Mouse (Mus musculus) CH12F3 (cell line): Measurements from ENCODE around the gene Bcas2.
"Not testable (repeated sequence)": the region's sequence is repeated elsewhere in the genome, so short reads cannot be mapped to it uniquely, and the experiment has no call there.

Experiments
- in situ Hi-C: fragments of 300-500 bp; cut with MboI; formaldehyde crosslinking; loops from 2 replicates; pipeline ENCODE4 v1.14.3; 2020; ENCODE audit warnings: low sequenced_read_pairs

Gene Bcas2

DNA sequence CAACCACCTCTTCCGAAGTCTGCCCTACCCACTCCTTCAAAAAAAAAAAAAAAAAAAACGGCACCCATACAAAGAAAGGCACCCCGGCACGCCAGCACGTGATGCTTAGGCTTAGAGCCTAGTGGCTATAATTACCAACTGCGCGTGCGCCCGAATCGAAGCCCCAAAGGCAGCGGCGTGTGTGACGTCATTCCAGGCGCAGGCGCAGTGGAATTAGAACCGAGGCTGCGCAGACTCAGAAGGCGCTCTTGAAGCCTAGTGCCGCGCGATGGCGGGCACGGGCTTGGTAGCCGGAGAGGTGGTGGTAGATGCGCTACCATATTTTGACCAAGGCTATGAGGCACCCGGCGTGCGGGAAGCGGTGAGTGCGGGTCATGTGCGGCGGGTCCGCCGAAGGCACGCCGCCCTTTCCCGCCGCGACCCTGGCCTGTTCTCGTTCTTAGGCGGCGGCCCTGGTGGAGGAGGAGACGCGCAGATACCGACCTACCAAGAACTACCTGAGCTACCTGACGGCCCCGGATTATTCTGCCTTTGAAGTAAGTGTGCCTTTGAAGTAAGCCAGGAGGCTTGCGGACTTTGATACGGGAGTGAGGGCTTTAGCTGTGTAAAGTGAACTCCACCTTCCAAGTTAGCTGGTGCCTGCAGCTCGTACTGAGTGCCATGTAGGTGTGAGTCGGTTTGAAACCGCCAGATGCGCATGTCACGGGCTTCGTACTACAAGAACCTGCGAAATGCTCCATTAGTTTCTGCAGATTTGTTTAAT lies at the start of gene Bcas2:
TSS of gene Bcas2 (plus strand) at position 151 of the 763 bp plus-strand sequence.
- in situ Hi-C loops: no loop called here

DNA sequence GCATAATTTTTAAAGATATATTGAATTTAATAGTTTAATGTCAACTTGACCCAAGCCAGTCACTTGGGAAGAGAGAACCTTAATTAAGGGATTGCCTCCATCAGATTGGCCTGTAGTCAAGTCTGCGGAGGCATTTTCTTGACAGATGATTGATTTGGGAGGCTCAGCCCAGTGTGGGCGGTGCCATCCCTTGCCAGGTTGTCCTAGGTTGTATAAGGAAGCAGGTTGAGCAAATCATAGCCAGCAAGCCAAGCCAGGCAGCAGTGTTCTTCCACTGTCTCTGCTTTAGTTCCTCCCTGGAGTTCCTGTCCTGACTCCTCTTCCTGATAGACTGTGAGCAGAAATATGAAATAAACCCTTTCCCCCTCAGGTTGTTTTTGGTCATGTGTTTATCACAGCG lies 47.8 kb upstream of the Bcas2 start:
- in situ Hi-C loops: no loop called here

DNA sequence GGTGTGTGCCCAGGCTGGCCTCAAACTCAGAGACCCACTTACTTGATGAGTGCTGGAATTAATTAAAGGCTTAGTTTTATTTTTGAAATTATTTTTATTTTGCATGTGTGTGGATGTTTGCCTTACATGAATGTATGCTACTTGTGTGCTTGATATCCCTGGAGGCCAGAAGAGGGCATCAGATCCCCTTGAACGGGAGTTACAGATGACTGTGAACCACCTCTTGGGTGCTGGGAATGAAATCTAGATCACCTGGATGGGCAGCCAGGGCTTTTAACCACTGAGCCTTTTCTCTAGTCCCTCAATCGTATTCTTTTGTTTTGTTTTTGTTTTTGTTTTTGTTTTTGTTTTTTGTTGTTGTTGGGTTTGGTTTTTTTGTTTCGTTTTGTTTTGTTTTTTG lies 45.3 kb upstream of the Bcas2 start:
- in situ Hi-C loops: no loop called here

DNA sequence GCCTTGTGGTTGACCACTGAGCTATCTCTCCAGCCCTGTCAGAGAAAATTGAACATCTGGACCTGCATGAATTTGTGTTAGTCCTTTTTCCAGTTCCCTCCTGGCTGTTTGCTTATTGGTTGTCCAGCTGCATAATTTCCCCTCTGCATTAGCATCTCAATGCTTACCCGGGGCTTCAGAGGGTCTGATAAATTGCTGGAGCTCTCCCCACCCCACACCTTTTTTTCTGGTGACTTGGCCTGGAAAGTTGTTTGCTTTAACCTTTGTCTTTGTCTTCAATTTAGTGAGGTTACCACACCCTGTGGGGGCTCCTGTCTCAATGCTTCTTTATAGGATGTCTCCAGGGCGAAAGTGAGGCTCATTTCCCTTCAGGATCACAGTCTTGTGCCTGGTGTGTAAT lies 44.3 kb upstream of the Bcas2 start:
- in situ Hi-C loops: no loop called here

DNA sequence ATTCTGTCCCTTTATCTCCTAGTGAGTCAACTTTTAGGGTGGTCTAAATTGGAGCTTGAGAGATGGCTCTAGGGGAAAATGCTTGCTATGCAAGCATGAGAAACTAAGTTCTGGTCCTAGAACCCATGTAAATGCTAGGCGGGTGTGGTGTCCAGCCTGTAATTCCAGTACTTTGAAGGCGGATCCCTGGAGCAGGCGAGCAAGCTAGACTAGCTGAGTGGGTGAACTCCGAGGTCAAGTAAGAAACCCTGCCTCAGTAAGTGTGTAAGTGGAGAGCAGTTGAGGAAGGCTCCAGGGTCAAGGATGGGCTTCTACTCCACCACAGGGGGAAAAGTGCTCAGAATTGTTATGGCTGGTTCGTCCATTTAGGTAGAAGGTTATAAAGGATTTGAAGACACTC lies 43.7 kb upstream of the Bcas2 start:
- in situ Hi-C loops: no loop called here

DNA sequence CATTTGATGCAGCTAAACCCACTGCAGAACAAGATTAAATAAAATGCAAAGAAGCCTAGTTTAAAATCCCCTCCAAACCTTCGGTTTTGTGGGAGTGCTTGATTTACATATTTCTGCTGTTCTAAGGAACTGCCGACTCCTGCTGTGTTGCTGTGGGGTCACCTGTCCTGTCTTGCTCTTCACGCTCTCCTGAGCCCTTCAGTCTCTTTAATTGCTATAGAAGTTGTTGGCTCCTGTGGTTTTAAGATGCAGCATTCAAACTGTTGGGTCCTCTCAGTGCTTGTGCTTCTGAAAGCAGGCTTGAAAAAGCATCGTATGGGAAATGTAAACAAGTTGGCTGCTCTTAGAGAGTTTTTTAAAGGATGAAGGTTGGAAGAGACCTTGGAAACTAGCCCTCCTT lies 43.2 kb upstream of the Bcas2 start:
- in situ Hi-C loops: no loop called here

DNA sequence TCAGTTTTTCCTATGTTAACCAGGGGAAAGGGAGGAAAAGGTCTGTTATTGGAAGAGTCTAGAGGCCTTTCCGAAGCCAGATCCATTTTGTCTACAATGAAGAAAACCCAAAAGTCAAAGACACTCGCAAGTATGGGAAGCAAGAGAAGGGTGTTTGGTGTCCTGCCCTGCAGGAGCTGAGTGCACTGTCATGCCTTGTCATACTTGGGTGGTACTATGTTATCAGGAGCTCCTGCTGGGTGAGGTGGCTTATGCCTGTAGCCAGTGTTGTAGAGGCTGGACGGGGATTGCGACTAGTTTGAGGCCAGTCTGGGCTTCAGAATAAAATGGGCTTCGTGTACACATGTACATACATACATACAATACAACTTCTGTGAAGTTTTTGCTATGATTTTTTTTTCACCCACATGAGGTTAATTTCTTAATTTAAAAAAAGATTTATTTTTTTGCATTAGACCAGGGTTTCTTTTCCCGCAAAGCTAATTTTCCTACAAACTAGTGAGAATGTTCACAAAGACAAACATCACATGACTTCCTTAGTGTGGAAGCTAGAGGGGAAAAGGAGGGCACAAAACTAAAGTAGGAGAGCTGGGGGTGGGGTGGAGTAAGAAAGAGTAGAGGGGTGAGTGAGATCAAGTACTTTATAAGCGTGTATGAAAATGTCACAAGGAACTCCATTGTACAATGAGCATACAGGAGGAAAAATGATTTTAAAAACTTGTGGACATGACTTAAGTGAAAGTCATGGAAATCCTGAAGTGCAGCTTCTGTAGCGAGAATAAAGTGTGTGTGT lies 41.9 kb upstream of the Bcas2 start:
- in situ Hi-C loops: no loop called here

DNA sequence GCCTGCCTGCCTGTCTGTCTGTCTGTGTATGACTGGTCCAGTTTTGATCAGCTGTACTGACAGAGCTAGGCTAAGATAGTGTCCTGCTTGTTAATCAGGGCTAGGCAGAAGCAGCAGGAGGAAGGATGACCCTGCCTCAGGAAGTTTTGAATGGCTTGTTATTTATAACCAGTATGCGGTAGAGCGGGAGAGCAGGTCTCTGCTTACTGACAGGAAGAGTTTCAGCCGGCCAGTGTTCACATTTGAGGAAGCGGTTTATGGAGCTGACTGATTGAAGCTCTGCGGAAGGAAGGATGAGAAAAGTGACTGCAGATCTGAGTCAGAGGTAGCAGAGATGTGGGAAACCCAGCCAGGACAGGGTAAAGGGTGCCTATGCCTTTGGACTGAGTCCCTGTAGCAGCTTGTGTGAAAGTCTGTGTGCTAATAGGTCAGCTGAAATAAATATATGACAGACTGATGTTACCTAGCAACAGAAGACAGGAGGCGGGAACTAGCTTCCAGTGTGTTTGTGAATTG lies 41.2 kb upstream of the Bcas2 start:
- in situ Hi-C loops: no loop called here

DNA sequence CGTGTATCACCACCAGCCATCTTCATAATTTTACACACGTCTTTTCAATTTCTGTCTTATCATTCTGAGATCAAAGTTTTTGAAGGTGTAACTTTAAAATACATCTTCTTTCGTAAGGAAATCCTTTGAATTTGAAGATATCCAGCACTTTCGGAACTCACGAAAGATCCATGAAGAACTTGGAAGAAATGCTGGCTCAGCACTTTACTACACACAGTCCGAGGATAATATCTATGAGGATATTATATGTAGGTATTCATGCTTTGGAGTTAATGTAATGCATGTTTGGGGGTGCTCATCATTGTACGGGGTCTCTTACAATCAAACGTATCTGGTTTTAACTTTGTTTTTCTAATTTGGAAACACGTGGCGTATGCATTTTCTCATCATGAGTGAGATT lies 38.4 kb upstream of the Bcas2 start:
- in situ Hi-C loops: no loop called here

DNA sequence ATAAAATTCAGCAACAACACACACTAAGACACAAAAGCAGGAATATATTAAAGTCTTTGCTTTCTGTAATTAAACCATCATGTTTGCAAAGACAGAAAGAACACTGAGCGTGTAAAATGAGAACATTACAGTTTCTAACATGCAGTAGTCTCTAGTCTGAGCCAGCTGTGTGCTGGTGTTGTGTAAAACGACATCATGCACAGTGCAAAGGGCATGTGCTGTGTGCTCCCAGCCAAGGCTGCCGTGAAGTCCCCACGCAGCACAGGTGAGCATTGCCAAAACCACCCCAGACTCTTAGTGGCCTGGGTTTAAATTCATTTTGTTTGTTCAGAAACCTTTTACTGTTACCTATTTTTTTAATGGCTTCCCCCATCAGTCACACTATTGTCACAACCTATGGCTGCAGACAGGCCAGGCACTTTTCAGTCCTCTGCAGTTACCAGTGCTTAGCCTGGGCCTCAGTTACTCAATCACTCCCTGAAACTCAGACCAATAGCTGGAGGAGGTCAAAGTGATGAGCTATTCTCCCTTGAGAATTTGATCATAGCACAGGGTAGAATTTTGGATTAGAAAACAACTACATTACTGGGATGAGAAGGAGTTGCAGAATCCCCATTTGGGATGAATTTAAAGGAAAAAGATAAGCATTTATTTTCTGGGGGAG lies 34.9 kb upstream of the Bcas2 start:
- in situ Hi-C loops: no loop called here

DNA sequence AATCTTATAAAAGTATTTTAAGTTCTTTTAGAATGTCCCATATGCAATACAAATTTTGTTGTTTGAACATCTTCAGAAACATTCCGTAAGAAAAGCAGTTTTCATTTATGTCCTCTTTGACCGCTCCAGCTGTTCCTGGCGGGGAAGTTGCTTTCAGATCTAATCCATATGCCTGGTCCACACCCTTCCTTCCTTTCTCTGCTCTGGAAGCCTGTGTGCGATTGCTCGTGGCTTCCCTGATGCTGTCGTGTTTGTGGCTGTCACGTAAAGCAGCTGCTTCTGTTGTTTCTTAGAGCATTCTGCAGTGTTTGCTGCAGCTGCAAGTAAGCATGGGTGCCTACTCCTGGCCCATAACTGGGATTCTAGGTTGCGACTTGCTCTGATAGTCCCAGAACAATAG lies 32.4 kb upstream of the Bcas2 start:
- in situ Hi-C loops: no loop called here

DNA sequence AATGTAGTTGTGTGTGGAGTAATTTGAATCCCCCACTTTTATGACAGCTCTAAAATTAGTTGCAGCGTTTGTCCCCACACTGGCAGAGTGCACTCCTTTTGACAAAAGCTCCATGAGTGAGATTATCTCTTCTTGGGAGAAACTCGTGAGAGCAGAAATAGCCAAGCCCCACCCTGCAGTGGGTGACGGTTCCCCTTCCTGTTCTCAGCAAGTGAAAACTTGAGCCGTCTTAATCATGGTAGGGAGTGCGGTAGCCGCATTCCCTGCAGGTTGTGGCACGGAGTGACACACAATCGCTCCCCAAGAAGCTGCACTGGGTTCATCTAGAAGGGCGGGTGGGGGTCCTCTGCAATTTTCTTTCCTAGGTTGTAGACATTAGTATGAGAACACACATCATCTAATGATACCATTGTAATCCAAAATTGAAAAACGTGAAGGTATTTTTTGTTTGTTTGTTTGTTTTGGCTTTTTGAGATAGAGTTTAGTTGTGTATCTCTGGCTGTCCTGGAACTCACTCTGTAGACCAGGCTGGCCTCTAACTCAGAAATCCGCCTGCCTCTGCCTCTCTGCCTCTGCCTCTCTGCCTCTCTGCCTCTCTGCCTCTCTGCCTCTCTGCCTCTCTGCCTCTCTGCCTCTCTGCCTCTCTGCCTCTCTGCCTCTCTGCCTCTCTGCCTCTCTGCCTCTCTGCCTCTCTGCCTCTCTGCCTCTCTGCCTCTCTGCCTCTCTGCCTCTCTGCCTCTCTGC lies 31.2 kb upstream of the Bcas2 start:
- in situ Hi-C loops: not testable (repeated sequence)

DNA sequence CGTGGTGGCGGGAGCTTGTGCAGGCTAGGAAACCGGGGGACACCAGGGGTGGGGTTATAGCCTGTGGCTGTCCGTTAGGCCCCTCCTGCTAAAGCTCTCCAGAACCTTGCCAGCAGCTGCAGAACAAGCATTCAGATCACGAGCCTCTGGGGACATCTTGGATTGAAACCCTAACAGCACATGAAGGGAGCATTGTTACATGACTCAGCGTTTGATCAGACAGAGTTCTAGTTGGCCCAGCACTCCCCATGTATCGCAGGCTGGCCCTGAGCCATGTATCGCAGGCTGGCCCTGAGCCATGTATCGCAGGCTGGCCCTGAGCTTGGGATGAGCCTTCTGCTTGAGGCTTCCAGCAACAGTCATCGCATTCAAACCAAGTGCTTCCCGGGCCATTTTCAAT lies 30.2 kb upstream of the Bcas2 start:
- in situ Hi-C loops: no loop called here

DNA sequence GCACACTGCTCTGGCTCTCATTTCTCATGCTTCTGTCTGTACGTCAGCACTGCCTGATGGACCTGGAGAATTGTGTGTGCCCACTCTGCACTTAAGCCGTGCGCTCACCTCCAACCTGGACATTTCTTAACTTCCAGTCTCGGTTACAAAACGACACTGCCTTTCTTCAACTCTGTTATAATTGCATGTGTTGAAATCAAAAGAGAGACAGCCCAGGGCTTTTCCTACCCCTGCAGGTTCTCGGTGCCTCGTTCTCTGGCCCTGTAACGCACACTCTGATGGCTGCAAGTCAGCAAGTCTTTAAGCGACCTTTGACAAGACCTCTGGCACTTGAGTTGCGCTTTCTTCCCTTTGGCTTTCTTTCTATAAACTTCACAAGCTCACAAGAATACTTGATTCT lies 29.1 kb upstream of the Bcas2 start:
- in situ Hi-C loops: no loop called here

DNA sequence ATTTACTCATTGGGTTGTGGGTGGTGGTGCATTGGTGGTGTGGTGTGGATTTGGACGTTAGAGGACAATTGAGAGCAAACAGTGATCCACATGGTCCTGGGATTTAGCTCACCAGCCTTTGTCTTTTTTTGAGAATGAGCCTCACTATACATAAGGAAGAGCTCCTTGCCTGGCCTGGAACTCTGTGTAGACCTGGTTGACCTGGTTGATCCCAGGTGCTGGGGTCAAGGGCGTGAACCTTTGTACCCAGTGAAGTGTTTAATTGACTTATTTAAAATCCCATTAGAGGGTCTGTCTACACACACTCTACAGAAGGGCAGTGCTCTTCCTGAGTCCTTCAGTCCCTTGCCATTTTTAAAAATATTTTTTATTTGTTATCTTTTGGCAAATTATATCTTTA lies 26.1 kb upstream of the Bcas2 start:
- in situ Hi-C loops: no loop called here

DNA sequence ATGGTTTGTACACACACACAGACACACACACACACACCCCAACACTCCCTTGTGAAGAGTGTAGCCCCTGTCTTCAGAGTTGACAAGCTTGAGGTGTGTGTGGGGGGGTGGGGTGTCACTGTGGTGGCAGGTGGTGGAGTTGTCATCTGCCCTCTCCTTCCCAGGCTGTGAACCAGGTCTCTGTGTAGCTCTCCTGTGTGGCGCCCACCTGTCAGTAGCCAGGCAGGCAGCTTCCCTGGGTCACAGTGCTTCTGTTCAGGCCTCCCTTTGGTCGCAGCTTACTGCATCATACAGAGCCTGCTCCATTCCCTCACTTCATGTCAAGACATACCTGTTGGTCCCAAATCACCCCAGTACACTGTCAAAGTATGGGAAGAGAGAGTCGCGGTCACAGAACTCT lies 25.7 kb upstream of the Bcas2 start:
- in situ Hi-C loops: no loop called here

DNA sequence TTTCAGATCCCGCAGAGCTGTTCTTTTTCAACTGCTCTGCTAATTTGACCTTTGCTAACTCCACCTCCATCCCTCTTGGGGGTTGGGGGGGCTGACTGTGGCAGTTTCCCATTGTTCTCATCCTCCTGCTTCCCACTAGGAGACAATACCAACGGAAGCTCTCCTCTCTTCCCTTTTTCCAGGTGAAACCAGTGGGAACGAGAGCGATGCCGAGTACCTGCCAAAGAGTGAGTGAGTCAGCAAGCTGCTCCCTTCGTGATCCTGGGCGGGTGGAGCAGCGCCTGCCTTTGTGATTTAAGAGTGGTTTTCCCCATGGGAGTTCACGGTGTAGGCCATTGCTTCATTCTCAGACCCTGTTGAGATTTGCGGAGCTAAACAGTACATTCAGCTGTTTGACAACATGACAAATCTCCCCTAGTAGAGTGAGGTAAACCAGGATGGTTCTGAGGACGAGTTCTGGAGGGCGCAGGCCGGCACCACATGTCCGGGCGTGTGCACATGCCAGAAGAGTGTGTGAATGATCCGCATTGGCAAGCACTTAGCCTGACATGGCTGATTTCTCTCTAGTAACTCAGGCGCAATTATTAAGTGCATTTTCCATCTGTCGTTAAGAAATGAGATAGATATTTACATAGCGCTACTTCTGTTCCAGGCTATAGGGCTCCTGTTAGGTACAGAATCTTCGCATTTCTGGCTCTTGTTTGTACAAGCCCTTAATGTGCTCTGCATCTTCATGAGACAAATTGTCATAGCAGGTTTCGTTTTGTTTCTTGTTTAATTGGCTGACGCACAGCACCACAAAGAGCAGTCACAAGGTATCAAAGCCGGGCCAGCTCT lies 24.9 kb upstream of the Bcas2 start:
- in situ Hi-C loops: no loop called here

DNA sequence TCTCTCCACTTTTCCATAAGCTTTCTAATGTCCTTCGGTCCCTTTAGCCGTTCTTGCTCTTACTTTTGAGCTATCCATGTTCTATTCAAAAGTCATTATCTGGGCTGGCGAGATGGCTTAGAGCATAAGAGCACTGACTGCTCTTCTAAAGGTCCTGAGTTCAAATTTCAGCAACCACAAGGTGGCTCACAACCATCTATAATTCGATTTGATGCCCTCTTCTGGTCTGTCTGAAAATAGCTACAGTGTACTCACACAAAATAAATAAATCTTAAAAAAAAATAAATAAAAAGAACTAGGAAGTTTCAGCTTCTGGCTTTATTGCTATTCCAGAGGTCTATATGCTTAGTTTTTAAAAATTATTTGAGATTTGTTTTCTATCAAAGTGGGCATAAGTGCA lies 23.7 kb upstream of the Bcas2 start:
- in situ Hi-C loops: no loop called here

DNA sequence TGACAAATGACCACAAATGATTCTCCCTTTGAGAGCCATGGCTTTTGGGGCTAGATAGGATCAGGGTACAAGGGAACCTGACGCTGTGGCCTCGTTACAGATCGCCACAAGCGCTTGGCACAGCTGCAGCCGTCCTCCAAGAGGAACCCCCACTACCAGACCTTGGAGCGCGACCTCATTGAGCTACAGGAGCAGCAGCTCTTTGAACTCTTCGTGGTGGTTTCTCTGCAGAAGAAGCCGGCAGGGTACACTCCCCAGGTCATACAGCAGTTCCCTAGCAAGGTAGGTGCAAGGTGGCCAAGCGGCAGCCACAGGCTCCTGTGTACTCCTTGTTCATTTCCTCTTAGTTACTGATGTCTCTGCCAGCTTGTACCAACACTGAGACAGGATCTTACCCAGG lies 22.5 kb upstream of the Bcas2 start:
- in situ Hi-C loops: no loop called here

DNA sequence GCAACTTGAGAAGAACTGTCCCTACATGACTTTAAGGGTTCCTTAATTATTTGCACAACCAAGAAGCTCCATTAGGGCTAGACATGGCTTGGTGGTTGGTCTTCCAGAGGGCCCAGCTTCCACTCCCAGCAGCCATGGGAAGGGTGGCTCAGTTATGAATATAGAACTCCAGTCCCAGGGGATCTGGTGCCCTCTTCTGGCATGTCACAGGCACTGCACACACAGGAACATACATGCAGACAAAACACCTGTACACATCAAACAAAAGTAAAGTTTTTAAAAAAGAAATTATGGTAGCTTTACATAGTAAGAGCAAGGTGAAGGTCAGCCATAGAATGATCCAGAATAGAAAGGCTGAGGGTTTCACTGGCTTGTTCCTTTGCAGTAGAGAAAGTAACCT lies 17.7 kb upstream of the Bcas2 start:
- in situ Hi-C loops: no loop called here
